Mouse (Mus musculus) myocyte (in vitro differentiated cells): ENCODE measurements at regions not wholly inside any gene's neighbourhood (a gene's known extent, or its start where the extent isn't known, plus 50 kb on each side); places are given as distances from the start of the nearest gene placed in this dataset.

ENCODE experiments used
- CEBPB ChIP-seq: IDR thresholded peaks from 2 replicates; pipeline ENCODE4 v1.6.1; 2011; ENCODE audit warnings: mild to moderate bottlenecking, moderate library complexity; ENCODE audit not compliant: poor library complexity, insufficient read depth, severe bottlenecking
- E2F4 ChIP-seq: IDR thresholded peaks from one replicate; pipeline ENCODE4 v1.6.1; 2011; ENCODE audit warnings: mild to moderate bottlenecking, control low read depth, moderate library complexity; ENCODE audit not compliant: insufficient read depth
- MAX ChIP-seq: IDR thresholded peaks from one replicate; pipeline ENCODE4 v1.6.1; 2011; ENCODE audit warnings: low read depth, mild to moderate bottlenecking, control low read depth
- MYOG ChIP-seq, 3 experiments: IDR thresholded peaks; one replicate each; pipeline ENCODE4 v1.6.1; 2011; ENCODE audit warnings: control low read depth in 2 of 3, low read depth in 2 of 3, mild to moderate bottlenecking in 2 of 3; ENCODE audit not compliant: insufficient read length in 2 of 3, control insufficient read depth in 1 of 3, insufficient read depth in 1 of 3
- POLR2A ChIP-seq: IDR thresholded peaks from one replicate; pipeline ENCODE4 v1.6.1; 2011; ENCODE audit warnings: low read depth, mild to moderate bottlenecking, control low read depth, moderate library complexity; ENCODE audit not compliant: insufficient read length
- POLR2AphosphoS2 ChIP-seq: IDR thresholded peaks from one replicate; pipeline ENCODE4 v1.6.1; 2011; ENCODE audit warnings: low read depth, control low read depth; ENCODE audit not compliant: insufficient read length
- REST ChIP-seq: IDR thresholded peaks from one replicate; pipeline ENCODE4 v1.6.1; 2011; ENCODE audit warnings: mild to moderate bottlenecking, control low read depth, moderate library complexity; ENCODE audit not compliant: insufficient read depth, insufficient read length
- SRF ChIP-seq: IDR thresholded peaks from one replicate; pipeline ENCODE4 v1.6.1; 2011; ENCODE audit warnings: low read depth; ENCODE audit not compliant: control insufficient read depth, insufficient read length
- TCF12 ChIP-seq: IDR thresholded peaks from one replicate; pipeline ENCODE4 v1.6.1; 2011; ENCODE audit warnings: mild to moderate bottlenecking, control low read depth; ENCODE audit not compliant: poor library complexity, insufficient read depth, severe bottlenecking
- USF1 ChIP-seq: IDR thresholded peaks from one replicate; pipeline ENCODE4 v1.6.1; 2011; ENCODE audit warnings: low read depth, mild to moderate bottlenecking, control low read depth, moderate library complexity

DNA sequence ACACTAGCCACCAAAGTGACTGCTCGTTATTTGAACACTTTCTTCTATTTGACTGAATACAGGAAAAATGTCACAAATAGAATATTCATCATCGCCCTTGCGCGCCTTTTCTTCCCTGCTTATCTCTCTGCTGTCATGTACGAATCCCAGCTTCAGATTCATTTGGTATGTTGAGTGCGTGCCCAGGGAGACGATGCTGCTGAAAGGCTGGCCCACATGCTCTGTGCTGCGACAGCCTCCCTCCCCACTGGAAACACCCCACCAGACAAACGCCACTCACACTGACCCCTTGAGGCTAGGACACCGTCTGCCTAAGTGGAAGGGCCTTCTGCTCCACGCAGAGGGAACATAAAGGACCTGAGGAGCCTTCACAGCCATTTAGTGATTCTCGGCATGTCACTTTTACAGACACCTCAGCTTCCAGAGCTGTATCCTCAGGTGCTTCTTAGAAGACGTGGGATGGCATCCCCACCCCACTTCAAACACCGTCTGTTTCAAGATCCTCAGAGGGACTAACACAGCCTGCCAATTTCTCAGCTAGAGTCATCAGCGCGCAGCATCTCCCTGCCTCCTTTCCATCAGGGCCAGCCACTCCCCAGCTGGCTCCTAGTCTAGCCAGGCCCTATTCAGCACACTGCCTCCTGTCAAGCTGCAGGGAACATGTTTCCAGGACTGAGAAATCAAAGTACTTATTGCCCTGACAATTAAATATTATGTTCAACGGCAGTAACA, 396.6 kb downstream of the Bcor start:
- TF ChIP-seq POLR2A (no peak), MAX (no peak), TCF12 (no peak), REST (no peak), POLR2AphosphoS2 (no peak), SRF (no peak), USF1 (no peak), E2F4 (no peak), CEBPB (no peak), MYOG (IDR thresholded peaks at IDR 0.05; ENCODE audit: control insufficient read depth in 1 of 3, insufficient read depth in 1 of 3, insufficient read length in 2 of 3, low read depth in 2 of 3) (no peak)
